In the genomic region with DNA sequence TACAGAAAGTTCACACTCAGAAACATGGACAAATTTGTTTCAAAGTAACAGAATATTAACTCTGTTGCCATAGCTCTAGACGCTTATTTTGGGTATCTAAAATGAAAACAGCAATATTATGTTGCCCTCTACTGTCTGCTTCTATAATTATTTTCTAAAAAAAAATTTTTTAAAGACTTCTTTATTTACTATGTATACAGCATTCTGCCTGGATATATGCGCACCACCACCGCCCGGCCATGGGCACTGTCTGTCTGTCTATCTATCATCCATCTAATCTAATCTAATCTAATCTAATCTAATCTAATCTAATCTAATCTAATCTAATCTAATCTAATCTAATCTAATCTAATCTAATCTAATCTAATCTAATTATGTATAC, we compare ENCODE assay signal across 8 mouse cellular contexts. TPM values are rescaled to one million over a fixed set of nuclear protein-coding genes. Genes with fewer than 3 reads are reported as not detected.
A peak's percentile ranks its signal among the peaks of the same experiment; 100 is the strongest.
DNase-seq lines count a peak whose midpoint lies in the region; ATAC-seq and TF ChIP-seq lines count a peak whose summit lies in the region.

No protein-coding gene starts in this region.

- TF ChIP-seq CTCF in gastrocnemius, adult 2 months (IDR thresholded peaks at IDR 0.05), result no peak
- peak in 1 of 2 experiments; percentile 13; a peak in 1 of 4 replicates for TF ChIP-seq CTCF in CH12.LX (conservative IDR thresholded peaks at IDR 0.05 in 1 of 2, IDR thresholded peaks at IDR 0.05 in 1 of 2; ENCODE audit: low read depth in 2 of 2, low read length in 2 of 2)

- no peak for DNase-seq in gastrocnemius, adult 2 months
- DNase-seq in gastrocnemius, adult 8-10 months (ENCODE audit: low spot score in 2 of 2), result no peak
- no peak for DNase-seq in CH12.LX (ENCODE audit: extremely low read depth)
- no peak for DNase-seq in MN1 (ENCODE audit: low spot score)
- DNase-seq in spleen, postnatal 36 days (ENCODE audit: low spot score in 2 of 2), result no peak
- DNase-seq in frontal cortex, adult 2 months (ENCODE audit: extremely low spot score in 1 of 2, low spot score in 1 of 2), result no peak

- H3K79me2 ChIP-seq in CH12.LX (replicated peaks; ENCODE audit: control insufficient read depth, extremely low read depth, insufficient read depth, poor library complexity, severe bottlenecking) (no peaks in the 10 kb centered on the region; the same call in 1 of the 2 replicates), macrophage (ENCODE audit: inconsistent target) (no peaks in the 10 kb centered on the region; the same call in 1 of the 2 replicates)

- dilution Hi-C loops in CH12.LX (cut with MboI; ENCODE audit: extremely low pct_ligation_motif_present, extremely low pct_unique_long_range_greater_than_20kb, low sequenced_read_pairs), result no loop called here

- 8% methylated on average over 4 of the region's 4 CpGs for WGBS in macrophage (ENCODE audit: missing documents)

- H3K36me3 ChIP-seq in CH12.LX (replicated peaks in 1 of 2; ENCODE audit: control insufficient read depth in 1 of 2, insufficient read depth in 1 of 2, low read length in 1 of 2) (peaks cover 0 to 17% of the 10 kb centered on the region in 2 experiments), macrophage (ENCODE audit: inconsistent target) (no peaks in the 10 kb centered on the region)

- H3K9me3 ChIP-seq in CH12.LX (replicated peaks; ENCODE audit: low read length), result no peaks in the 10 kb centered on the region

- peak overlapping the region; percentile 55; the same call in 1 of the 2 replicates for H3K9ac ChIP-seq in CH12.LX (ENCODE audit: insufficient read depth, low read depth)

- TF ChIP-seq EP300 in CH12.LX (IDR thresholded peaks at IDR 0.05; ENCODE audit: low read length), result no peak

- peak; percentile 18 for ATAC-seq in granulocyte monocyte progenitor cell, adult 5-6 weeks (replicated peaks; ENCODE audit: poor library complexity, severe bottlenecking)

- peak overlapping the region; percentile 96 for H3K27ac ChIP-seq in gastrocnemius, adult 2 months
- H3K27ac ChIP-seq in CH12.LX (ENCODE audit: insufficient read depth, low read depth) (no peak overlapping the region), macrophage (peak overlapping the region; percentile 86)

- H3K4me3 ChIP-seq in gastrocnemius, adult 2 months, result peak overlapping the region; percentile 97
- peak overlapping the region in 2 of 3 experiments; percentile 71 to 85 for H3K4me3 ChIP-seq in CH12.LX (replicated peaks in 1 of 3; ENCODE audit: low read depth in 2 of 3, low read length in 2 of 3, poor library complexity in 1 of 3)
- H3K4me3 ChIP-seq in macrophage (ENCODE audit: inconsistent target), result peak overlapping the region; percentile 55

- no peaks in the 10 kb centered on the region for H3K27me3 ChIP-seq in CH12.LX (replicated peaks)

- H3K4me2 ChIP-seq in CH12.LX (ENCODE audit: insufficient read depth, low read depth, poor library complexity, severe bottlenecking), result peak overlapping the region; percentile 35

- TF ChIP-seq POLR2A in CH12.LX (IDR thresholded peaks at IDR 0.05; ENCODE audit: low read depth, low read length), result no peak

- intact Hi-C loops in gastrocnemius, adult 2 months (cut with DNase I), result no loop called here

- peaks cover 6 to 9% of the 10 kb centered on the region in 2 experiments; a peak in 3 of 4 replicates for H3K4me1 ChIP-seq in CH12.LX (ENCODE audit: control insufficient read depth in 1 of 2, insufficient read depth in 2 of 2)

- TF ChIP-seq RAD21 in CH12.LX (IDR thresholded peaks at IDR 0.05; ENCODE audit: low read depth, low read length), result no peak; the same call in none of the 2 replicates

- in situ Hi-C loops in CH12.LX (cut with MboI; ENCODE audit: low pct_ligation_motif_present, low pct_unique_long_range_greater_than_20kb, low sequenced_read_pairs), result no loop called here

TF ChIP-seq in CH12.LX, 34 proteins besides CTCF, POLR2A, EP300 and RAD21:
- TF ChIP-seq JUN (IDR thresholded peaks at IDR 0.05; ENCODE audit: insufficient read depth, low read depth, low read length), result peak; percentile 46; the same call in 1 of the 2 replicates
- TF ChIP-seq ZNF384 (IDR thresholded peaks at IDR 0.05; ENCODE audit: low read depth, low read length), result peak; percentile 37; the same call in 1 of the 2 replicates
- no peak for TF ChIP-seq USF2 (conservative IDR thresholded peaks at IDR 0.05; ENCODE audit: low read depth, low read length)
- TF ChIP-seq MYC (IDR thresholded peaks at IDR 0.05; ENCODE audit: low read depth, low read length), result peak; percentile 39; the same call in 1 of the 2 replicates
TF ChIP-seq in CH12.LX: peak in this region for 3.

RNA-seq across cellular contexts. Expression of a gene that starts 0.3 kb away (rescaled TPM):
- 10 to 100 TPM; 25.2 to 27.6 TPM for total RNA-seq in gastrocnemius, adult 2 months (2021)
- 10 to 100 TPM; 24.7 to 26.7 (median 25.9) TPM for total RNA-seq in gastrocnemius, adult 8-10 months (2022)
- total RNA-seq in CH12.LX (2012; rRNA removed) (11.5 and 12.6 TPM in 2 replicates), CH12.LX (2014; rRNA removed) (28.8 and 30.6 TPM in 2 replicates)
- polyA plus RNA-seq in CH12.LX (2012; ENCODE audit: insufficient read length, low read depth) (10.7 and 11.7 TPM in 2 replicates), macrophage (2018) (11.8 to 17.6 TPM (median 16.2 TPM) in 3 replicates)
- 35.6 and 51.0 TPM in 2 replicates for total RNA-seq in granulocyte monocyte progenitor cell, adult 5-6 weeks (2014; fragmentation: Nextera tagmentation)
- 26.2 and 29.0 TPM in 2 replicates for total RNA-seq in granulocyte monocyte progenitor cell, adult 5-6 weeks (2017)
- 10 to 100 TPM in 9 of 26 experiments, 1 to 10 TPM in 17; 1.1 to 27.6 (median 9.0) TPM for total RNA-seq in macrophage (2018; cell fraction: chromatin; rRNA removed)
- total RNA-seq in macrophage (2018; cell fraction: cytosol; rRNA removed), result 10 to 100 TPM in 21 of 26 experiments, 1 to 10 TPM in 5; 6.3 to 14.9 (median 12.8) TPM
- total RNA-seq in macrophage (2018; cell fraction: nucleus; rRNA removed), result 10 to 100 TPM in 13 of 26 experiments, 1 to 10 TPM in 13; 2.1 to 28.1 (median 10.6) TPM
- polyA plus RNA-seq in frontal cortex, adult 2 months (2012; rRNA removed), result 5.1 and 7.0 TPM in 2 replicates

RNA-seq across cellular contexts. Expression of a gene that starts 55.8 kb away (rescaled TPM):
- total RNA-seq in gastrocnemius, adult 2 months (2021), result 10 to 100 TPM in 1 of 2 experiments, 1 to 10 TPM in 1; 8.8 to 11.8 TPM
- 10 to 100 TPM in 2 of 4 experiments, 1 to 10 TPM in 2; 8.4 to 10.7 (median 9.5) TPM for total RNA-seq in gastrocnemius, adult 8-10 months (2022)
- total RNA-seq in CH12.LX (2012; rRNA removed) (6.6 and 7.4 TPM in 2 replicates), CH12.LX (2014; rRNA removed) (5.9 TPM in 2 replicates)
- polyA plus RNA-seq in CH12.LX (2012; ENCODE audit: insufficient read length, low read depth) (8.8 and 10.7 TPM in 2 replicates), macrophage (2018) (0.49 to 1.4 TPM (median 1.3 TPM) in 3 replicates)
- 0.09 and 1.2 TPM in 2 replicates for total RNA-seq in granulocyte monocyte progenitor cell, adult 5-6 weeks (2014; fragmentation: Nextera tagmentation)
- 0.57 and 1.0 TPM in 2 replicates for total RNA-seq in granulocyte monocyte progenitor cell, adult 5-6 weeks (2017)
- 10 to 100 TPM in 1 of 26 experiments, 1 to 10 TPM in 24, under 1 TPM in 1; 0.92 to 11.0 (median 6.7) TPM for total RNA-seq in macrophage (2018; cell fraction: chromatin; rRNA removed)
- 1 to 10 TPM in 22 of 26 experiments, under 1 TPM in 4; 0.89 to 2.2 (median 1.3) TPM for total RNA-seq in macrophage (2018; cell fraction: cytosol; rRNA removed)
- 1 to 10 TPM in 23 of 26 experiments, under 1 TPM in 3; 0.82 to 7.4 (median 2.6) TPM for total RNA-seq in macrophage (2018; cell fraction: nucleus; rRNA removed)
- polyA plus RNA-seq in frontal cortex, adult 2 months (2012; rRNA removed), result 19.1 and 23.5 TPM in 2 replicates
